Mouse (Mus musculus) embryonic stem cell, embryonic (primary cell): ENCODE results near the gene Gm4907.
"Not testable (repeated sequence)": the region's sequence is repeated elsewhere in the genome, so short reads cannot be mapped to it uniquely, and the experiment has no call there.

Source experiments
- CTCF ChIA-PET, 4 experiments: fragments of 300-600 bp in 2 of 4; fragments of 350-600 bp in 2 of 4; sonication (Branson Sonifier 250); formaldehyde crosslinking; loops; one replicate each; lab custom pipeline; 2022; ENCODE audit warnings: inconsistent platforms in 2 of 4; lab: Charles Lee
- POLR2A ChIA-PET, 4 experiments: fragments of 300-600 bp in 2 of 4; fragments of 350-600 bp in 2 of 4; sonication (Branson Sonifier 250); formaldehyde crosslinking; loops; one replicate each; lab custom pipeline; 2022; ENCODE audit warnings: antibody characterized with exemption in 4 of 4, inconsistent platforms in 1 of 4; lab: Charles Lee

Gm4907 gene

GRCm38 (mm10) chrX:23882253-23882652, at the start of gene Gm4907:
Gene Gm4907, plus strand, starts transcription at chrX:23882553.
- CTCF ChIA-PET, POLR2A ChIA-PET: not testable (repeated sequence)

GRCm38 (mm10) chrX:23833784-23834183, 48.6 kb upstream of the Gm4907 start:
- POLR2A ChIA-PET, CTCF ChIA-PET: not testable (repeated sequence)

GRCm38 (mm10) chrX:23840921-23841320, 41.4 kb upstream of the Gm4907 start:
- CTCF ChIA-PET = no interaction called here

GRCm38 (mm10) chrX:23954161-23954560, 71.8 kb downstream of the Gm4907 start:
- POLR2A ChIA-PET = interaction anchor here in 1 of 4 experiments (0.6 kb wide), 1 partner anchor 62 kb away, joined by 3 read pairs; no protein-coding TSS in a partner anchor
- CTCF ChIA-PET = no interaction called here

More at GRCm38 (mm10) chrX:23840921-23841320, 41.4 kb upstream of the Gm4907 start:
- POLR2A ChIA-PET = no interaction called here
